Mouse (Mus musculus) frontal cortex, postnatal 36 days (tissue): ENCODE measurements around the gene Eif2a.
"Not testable (repeated sequence)": the region's sequence is repeated elsewhere in the genome, so short reads cannot be mapped to it uniquely, and the experiment has no call there.

Source experiments
- DNase-seq, 2 experiments: peaks; one replicate each; pipeline ENCODE4 v3.0.0; 2022; ENCODE audit warnings: low spot score in 2 of 2

Gene Eif2a

DNA sequence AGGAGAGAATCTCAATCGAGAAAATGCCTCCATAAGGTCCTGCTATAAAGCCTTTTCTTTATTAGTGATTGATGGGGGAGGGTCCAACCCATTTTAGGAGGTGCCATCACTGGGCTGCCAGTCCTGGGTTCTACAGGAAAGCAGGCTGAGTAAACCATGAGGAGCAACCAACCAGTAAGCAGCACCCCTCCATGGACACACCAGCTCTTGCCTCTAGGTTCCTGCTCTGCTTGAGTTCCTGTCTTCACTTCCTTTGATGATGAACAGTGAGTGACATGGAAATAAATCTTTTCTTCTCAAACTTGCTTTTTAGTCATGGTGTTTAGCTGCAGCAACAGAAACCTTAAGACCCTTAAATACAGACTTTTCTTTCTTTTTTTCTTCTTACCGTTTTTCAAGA is 4.3 kb upstream of the Eif2a start:
- no peak for DNase-seq

DNA sequence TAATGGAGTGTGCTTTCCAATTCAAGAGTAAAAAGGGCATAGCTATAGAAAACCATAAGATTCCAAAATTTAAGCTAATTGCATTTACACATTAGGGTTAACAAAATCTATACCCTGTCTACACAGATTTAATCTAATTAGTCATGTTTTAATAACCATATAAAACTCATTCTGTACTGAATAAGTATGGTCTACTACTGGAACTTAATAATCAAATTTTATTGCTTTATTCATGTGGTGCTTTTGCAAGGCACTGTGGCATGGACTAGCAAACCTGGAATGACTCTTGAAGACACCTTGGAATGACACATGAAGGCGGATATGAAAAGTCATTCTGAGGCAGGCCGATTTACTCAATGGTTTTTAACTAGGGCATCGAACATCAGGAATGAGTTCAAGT is 2.2 kb upstream of the Eif2a start:
- DNase-seq: no peak

DNA sequence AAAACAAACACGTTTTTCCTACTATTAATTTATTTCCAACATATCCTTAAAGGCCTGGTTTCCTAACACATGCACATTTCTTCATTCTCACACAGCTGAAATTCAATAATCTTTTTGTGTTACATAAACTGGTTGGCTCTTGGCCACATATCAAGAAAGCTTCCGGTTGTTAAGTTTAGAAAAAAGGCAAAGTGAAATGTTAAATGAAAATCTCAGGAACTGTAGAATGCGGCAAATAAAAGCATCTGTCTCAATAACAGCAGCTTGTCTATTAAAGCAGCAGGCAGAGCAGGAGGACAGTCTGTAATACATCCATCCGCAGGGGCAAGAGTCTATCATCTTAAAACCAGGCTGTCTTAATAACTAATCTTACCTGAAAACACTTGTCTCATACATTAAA is 1.4 kb upstream of the Eif2a start:
- DNase-seq: no peak

DNA sequence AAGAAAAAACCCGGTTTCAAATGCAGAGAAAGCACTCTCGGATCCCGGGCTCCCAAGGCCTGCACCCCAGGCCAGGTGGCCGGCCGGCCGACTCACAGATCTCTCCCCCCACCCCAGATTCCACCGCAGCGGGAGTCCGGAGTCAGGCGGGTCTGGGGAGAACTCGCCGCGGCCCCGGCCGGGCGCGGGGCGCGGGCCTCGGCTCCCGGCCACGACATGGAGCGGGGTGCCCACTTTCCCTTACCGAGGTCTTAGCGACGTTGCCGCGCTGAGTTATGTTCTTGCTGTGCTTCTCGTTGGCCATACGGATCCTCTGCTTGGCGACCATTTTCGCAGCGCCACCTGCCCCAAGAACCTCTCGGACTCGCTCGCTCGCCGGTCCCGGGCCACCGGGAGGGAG is 455 bp upstream of the Eif2a start:
- DNase-seq: no peak

DNA sequence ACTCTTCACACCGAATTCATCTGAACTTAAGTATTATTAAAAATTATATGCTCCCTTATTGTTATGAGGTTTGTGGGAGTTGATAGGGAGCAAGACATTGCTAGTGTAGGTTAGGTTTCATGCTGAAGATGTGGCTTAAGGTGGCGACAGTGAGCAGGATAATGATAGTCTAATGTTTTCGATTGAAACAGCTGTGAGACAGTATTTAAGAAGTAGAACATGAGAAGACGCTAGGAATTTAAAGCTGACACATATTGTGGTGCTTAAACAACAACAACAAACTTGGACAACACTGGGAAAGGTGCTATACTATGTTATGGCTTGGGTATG is 752 bp downstream of the Eif2a start:
- DNase-seq: no peak

DNA sequence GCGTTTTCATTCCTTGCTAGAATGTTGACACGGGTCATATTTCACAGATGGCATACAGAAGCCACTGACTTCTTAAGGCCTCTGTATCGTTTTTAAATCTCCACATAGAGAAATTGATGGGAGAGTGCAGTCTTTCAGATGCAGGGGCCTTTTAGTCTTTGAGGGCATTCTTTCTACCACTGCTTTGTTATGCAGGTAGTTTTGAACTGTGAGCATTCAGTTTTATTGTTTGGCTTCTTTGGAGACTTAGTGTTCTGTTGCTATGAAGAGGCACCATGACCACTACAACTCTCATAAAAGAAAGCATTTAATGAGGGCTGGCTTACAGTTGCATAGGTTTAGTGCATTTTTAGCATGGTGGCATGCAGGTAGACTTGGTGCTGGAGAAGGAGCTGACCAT is 11.0 kb downstream of the Eif2a start:
- DNase-seq: no peak

DNA sequence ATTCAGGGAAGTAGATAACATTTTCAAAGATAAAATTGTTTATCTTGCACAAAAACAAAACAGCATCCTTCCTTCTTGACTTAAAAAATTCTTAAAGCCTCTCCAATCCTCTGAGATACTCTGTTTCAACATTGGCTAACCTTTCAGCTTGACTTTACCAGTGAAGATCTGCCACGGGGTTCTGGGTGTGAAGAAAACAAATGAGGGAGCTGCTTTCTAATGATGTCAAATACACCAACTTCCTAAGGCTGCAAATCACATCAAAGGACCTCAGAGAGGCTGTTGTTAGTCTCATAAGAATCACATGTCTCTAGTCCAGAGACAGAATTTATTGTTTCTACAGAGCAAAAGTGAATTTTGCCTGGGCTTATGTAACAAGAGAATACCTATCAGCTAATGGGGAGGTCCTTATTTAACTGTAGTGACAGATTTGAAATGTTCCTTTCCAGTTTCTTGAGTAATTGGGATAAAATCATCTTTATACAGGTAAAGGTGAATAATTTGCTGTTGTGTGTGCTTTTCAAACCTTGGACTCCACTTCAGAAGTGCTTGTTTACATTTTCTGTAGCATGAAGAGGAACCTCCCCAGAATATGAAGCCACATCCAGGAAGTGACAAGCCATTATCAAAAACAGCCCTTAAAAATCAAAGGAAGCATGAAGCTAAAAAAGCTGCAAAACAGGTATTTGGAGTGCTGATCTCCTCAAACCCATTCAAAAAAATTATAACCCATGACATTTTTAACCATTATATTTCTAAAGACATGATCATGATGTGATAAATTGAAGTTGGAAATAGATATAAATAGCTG is 26.6 kb downstream of the Eif2a start:
- no peak for DNase-seq

DNA sequence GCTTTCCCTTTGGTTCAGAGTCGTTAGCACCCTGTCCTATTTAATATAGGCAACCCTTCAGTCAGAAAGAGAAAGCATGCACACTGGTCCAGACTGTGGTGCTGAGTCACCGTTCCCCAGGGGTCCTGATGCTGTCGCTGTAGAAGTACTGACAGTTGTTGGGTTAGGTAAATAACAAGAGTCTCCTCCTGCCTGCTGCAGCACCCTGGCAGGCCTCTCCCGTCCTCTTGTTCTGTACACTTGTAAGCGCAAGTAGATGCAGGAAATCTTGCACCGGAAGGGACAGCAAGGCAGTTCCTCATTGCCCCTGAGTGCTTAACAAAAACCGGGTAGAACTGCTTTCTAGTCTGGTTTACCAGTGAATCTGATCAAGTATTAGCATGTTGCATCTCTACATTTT is 31.0 kb downstream of the Eif2a start:
- DNase-seq: no peak

DNA sequence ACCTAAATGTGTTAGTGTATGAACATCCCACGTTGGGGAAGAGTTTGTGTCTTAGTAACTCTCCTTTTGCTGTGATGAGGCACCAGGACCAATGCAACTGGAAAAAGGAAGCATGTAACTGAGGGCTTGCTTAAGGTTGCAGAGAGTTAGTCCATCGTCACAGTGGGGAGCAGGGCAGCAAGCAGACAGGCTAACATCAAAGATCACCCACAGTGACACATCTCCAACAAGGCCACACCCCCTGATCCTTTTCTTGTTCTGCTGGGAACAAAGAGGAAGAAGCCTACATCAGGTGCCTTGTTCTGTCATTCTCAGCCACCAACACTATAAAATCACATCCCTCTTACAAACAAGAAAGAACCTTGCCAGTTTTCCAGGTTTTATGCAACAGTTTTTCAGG is 34.3 kb downstream of the Eif2a start:
- DNase-seq: no peak

DNA sequence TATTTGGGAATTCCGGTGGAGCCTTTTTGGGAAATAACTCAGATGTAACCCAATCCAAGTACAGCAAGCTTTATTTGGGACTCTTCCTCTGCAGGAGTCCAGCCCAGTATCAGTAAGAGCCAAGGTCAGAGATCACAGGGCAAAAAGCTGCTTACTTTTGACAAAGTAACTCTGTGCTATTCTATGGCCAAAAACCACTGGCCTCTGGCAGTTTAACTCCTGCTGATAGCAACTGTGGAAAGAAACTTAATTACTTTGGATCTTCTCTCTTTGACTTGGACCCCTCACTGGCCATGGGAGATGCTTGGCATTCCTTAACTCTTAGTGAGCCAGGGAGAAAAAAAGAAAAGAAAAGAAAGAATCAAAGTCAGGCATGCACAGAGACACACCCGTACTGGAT is 35.8 kb downstream of the Eif2a start:
- no peak for DNase-seq

DNA sequence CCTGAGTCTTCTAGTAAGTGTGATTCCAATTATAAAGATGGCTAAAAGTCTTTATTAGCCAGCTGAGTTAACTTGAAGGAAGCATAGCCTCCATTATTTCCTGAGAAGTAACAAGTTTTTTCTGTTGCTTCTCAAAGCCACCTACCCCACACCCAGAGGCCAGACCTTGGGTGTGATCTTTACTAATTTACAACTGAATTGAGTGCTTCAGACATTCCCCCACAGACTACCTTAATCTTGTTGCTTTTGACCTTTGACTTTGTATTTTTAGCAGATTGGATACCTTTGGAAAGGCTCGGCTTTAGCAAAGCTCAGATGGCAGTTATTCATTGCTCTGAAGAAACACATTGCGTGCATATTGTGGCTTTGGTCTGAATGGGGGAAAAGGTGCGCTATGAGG is 45.2 kb downstream of the Eif2a start:
- no peak for DNase-seq

DNA sequence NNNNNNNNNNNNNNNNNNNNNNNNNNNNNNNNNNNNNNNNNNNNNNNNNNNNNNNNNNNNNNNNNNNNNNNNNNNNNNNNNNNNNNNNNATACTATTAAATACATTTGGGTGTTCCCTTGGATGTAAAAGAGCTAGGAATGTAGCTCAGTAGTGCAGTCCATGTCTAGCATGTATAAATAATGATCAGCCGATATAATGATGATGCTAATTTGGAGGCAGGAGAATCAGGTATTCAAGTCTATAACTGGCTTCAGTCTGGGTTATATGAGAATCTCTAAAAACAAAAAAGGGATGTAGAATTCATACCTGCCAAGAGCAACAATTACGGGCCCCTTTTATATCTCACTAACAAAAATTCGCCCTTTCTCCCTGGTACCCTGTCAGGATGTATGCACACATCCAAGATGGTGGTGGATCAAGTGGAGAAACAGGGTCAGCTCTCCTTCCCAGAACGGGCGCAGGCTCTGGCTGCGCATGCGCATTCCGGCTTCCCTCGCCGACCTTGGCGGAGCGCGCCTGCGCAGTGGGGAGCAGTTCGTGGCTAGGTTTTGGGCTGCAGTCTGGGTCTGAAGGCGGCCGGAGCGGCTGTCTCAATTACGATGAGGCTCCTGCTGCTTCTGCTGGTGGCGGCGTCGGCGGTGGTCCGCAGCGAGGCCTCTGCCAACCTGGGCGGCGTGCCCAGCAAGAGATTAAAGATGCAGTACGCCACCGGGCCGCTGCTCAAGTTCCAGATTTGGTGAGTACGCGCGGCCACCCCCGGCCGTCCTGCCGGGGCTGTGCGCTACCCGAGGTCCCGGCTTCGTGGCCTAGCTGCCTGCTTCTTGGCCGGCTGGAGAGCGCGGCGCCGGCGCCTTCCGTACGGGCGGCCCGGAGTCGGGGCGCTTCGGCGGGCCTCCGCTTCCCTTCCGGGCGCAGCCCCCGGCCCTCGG is 50.8 kb downstream of the Eif2a start, which contains the start of gene Selenot:
Selenot (plus strand) TSS at position 500 of the 930 bp plus-strand sequence.
- DNase-seq: peak; percentile 98

DNA sequence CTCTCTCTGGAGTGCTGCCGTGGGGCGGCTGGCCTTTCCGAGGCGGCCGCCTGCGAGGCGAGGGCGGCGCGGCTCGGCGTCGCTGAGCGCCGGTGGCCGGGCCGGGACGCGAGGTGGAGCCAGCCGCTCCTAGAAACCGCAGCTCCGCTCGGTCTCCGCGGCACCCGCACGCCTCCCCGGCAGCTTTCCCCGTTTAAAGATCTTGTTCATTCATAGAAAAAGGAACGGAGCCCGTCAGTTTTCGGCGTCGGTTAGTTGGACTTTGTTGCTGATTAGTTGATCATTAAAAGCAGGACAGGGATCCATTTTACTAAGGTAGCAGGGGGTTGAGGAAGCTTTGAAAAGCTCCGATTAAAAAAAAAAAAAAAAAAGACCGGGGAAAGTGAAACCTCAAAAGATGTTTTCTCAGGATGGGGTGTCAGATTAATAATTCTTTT is 51.5 kb downstream of the Eif2a start:
- peak; percentile 39 to 41 for DNase-seq

DNA sequence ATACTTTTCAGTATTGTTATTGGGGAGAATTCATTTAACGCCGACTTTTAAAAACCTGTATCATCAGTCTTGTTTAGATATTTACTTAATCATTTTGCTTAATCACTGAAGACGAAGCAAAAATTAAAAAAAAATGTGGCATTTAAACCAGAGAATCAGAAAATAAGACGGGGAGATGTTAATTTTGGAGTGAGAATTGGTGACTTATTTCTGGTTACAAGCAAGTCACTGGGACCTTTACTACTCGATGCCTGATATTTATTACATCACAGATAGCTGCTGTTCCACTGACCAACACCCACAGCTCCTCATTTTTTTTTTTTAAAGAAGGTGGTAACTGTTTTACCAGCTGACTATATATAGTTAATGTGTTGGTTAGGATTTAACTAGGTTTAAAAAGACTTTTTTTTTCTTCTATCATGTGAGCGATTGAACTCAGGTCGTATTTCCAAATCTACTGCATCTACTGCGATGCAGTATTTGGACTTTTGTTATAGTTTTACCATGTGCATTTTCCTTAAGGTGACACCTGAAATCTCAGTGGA is 52.0 kb downstream of the Eif2a start:
- DNase-seq: no peak

DNA sequence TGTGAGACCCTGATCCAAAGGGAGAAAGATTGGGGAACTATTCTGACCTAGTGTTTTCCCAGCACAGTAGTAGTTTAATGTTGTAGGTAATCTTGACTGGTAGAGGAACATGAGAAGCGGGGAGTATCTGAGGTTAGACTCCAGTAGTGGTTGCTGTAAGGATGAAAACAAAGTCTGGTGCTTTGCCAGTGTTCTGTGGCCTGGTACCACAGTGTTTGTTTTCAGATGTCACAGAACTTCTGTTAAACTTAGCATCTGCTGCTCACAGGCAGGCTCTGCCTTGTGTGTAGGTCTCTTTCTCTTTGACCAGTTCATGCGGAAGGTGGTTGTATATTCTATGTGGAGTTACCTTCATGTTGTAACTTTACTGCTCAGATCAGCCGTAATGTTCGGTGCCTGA is 55.9 kb downstream of the Eif2a start:
- no peak for DNase-seq

DNA sequence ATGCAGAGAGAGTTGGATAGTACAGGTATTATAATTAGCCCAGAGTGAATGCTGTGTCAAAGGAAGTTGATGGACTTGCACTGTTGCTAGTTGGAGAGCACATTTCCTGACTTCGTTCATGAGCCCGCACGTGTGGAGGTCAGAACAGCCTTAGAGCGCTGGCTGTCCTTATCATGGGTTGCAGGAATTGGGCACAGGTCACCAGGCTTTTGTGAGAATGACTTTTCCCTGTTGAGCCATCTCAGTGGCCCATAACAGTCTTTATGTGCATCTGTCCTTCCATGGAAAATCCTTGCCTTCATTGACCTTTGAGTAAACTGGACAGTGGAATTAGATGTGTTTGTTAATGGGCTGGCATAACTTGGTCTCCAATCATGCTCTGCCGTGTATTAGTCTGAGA is 56.7 kb downstream of the Eif2a start:
- no peak for DNase-seq

DNA sequence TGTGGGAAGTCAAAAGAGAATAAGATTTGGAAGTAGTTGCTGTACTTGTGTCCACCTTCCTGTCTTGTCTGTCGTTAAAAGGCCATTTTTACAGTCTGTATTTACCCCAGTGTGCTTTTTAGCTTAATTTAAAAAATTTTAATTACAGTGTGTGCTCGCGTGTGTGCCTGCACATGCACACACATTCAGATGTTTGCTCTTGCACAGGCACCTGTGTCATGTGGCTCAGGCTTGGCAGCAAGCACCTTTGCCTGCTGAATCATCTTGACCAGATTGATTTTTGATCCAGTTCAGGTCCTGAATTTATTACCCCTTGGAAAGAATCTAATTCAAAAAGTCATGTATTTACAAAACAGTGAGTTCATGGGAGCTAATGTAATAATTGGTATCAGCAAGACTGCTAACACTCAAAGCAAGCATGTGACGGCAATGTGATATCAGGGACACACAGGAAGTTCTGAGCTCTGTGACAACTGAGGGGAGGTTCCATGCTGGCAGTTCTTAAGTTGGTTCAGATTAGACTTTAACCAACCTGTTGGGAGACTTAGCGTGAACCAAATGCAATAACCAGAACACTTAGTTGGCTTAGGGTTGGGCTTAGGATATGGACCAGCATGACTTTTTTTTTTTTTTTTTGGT is 57.3 kb downstream of the Eif2a start:
- DNase-seq: no peak

DNA sequence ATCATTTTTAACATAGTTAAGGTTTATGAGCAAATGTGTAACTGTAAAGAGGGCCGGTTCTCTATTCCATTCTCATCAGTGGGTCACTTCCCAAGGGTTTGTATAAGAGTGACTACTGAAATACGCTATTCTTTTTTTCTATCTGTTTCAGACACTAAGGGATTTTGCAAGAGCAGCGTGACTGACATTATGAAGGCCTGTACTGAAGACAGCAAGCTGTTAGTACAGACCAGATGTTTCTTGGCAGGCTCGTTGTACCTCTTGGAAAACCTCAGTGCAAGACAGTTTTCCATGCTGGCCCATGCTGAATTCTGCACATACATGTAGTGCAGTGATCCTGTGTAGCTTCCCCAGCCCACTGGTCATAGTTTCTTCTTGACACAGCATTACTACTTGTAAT is 64.9 kb downstream of the Eif2a start:
- DNase-seq: not testable (repeated sequence)

DNA sequence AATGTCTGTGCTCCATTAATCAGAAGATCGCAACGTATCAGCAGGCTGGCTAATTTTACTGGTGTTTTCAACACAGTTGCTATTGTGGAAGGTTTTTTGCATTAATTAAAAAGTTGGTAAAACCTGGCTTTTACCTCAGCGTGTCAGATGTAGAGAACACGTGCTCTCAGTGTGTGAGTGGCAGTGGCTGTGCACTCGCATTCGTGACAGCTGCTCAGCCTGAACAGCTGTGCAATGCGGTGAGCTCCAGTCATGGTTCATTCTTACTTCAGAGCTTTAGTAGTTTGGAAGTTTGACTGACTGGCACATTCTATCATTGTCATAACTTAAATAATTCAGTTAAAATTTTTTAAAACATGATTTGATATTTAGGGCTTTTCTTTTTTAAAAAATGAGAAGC is 67.0 kb downstream of the Eif2a start:
- DNase-seq: not testable (repeated sequence)

DNA sequence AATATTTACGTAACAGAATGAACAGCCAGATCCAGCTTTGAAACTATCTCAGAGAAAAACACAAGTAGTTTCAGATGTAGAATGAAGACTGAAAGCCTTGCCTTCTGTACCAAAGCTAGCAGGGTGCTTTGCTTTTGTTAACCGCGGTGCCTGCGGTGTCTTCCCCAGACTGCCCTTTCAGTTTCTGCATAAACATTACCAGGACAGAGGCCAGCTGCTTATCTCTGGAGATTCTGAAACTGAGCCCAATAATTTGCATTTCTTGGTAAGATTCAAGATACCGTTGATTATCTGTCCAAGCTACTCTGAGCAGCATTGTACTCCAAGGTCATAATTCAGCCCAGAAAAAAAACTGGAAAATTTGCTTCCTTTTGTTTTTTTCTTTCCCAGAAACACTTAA is 68.0 kb downstream of the Eif2a start:
- no peak for DNase-seq
